Mouse (Mus musculus) kidney, adult 2 months (tissue): Measurements from ENCODE around the gene Nme3.

ENCODE experiments used
- CTCF ChIP-seq: fragments of 200-500 bp; conservative IDR thresholded peaks from 2 replicates; pipeline ENCODE4 v1.5.1; 2011; ENCODE audit warnings: low read depth, mild to moderate bottlenecking, control low read depth, low read length, moderate library complexity, mixed read lengths; ENCODE audit not compliant: insufficient read depth, insufficient read length
- POLR2A ChIP-seq: fragments of 200-500 bp; IDR thresholded peaks from one replicate; pipeline ENCODE4 v1.6.1; 2011; ENCODE audit warnings: low read depth, low read length, control low read depth

DNA sequence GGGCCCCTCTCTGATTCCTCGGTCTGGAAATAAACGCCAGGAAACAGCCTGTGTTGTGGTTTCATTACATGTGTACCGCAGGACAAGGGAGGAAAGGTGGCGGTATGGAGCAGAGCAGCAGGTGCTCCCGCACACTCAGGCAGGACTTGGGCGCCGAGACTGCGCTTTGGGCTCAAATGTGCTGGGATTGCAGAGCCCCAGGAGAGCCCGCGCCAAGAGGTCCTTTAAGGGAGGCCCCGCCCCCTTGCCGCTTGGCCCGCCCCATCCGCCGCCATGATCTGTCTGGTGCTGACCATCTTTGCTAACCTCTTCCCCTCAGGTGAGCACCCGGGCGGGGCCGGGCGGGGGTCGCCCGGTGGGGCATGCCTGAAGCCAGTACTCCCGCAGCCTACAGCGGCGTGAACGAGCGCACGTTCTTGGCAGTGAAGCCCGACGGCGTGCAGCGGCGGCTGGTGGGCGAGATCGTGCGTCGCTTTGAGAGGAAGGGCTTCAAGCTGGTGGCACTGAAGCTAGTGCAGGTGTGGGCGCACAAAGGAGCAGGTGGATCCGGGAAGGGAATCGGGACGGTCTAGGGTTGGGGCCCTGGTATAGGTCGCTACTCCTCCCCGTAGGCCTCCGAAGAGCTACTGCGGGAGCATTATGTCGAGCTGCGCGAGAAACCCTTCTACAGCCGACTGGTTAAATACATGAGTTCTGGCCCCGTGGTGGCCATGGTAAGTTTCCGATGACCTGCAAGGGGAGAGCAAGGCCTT lies at the start of gene Nme3:
- TF ChIP-seq CTCF: 0 out of 2 replicates have a peak, but pooled peaks have one; percentile 21
- TF ChIP-seq POLR2A: peak; percentile 27
